Mouse (Mus musculus): ENCODE results near the gene Pafah1b1.

- TF ChIP-seq CTCF (IDR thresholded peaks at IDR 0.05; ENCODE audit: control insufficient read depth, insufficient read depth, insufficient replicate concordance, low read depth, low read length) = no peak
- TF ChIP-seq POLR2A (IDR thresholded peaks at IDR 0.05; ENCODE audit: control insufficient read depth, low read depth, low read length) = no peak
These were observed 64.1 kb downstream of the Pafah1b1 start for GRCm38 (mm10) chr11:74660336-74660735.

Data from testis, adult 2 months (tissue).